Mouse (Mus musculus): ENCODE data around the gene Mob3b.
A peak's percentile ranks its signal among the peaks of the same experiment; 100 is the strongest.
"Not testable (repeated sequence)": the region's sequence is repeated elsewhere in the genome, so short reads cannot be mapped to it uniquely, and the experiment has no call there.

Gene Mob3b

GRCm38 (mm10) chr4:34967541-34967940 lies 189.7 kb downstream of the Mob3b start:
- no peak for DNase-seq (ENCODE audit: low spot score in 2 of 2)

GRCm38 (mm10) chr4:34966336-34966957 lies 190.8 kb downstream of the Mob3b start:
- DNase-seq (ENCODE audit: low spot score in 2 of 2) = peak; percentile 56 to 73

GRCm38 (mm10) chr4:34964906-34965305 lies 192.4 kb downstream of the Mob3b start:
- DNase-seq (ENCODE audit: low spot score in 2 of 2) = peak in 1 of 2 experiments; percentile 55

- DNase-seq (ENCODE audit: low spot score in 2 of 2) = no peak
These were observed 193.3 kb downstream of the Mob3b start for GRCm38 (mm10) chr4:34963999-34964398.

GRCm38 (mm10) chr4:34960781-34961560 lies 196.3 kb downstream of the Mob3b start:
- peak; percentile 56 to 66 for DNase-seq (ENCODE audit: low spot score in 2 of 2)

GRCm38 (mm10) chr4:34959477-34959876 lies 197.8 kb downstream of the Mob3b start:
- DNase-seq (ENCODE audit: low spot score in 2 of 2) = no peak

- DNase-seq (ENCODE audit: low spot score in 2 of 2) = peak in 1 of 2 experiments; percentile 57
These were observed 198.9 kb downstream of the Mob3b start for GRCm38 (mm10) chr4:34958155-34959028.

- no peak for DNase-seq (ENCODE audit: low spot score in 2 of 2)
These were observed 203.6 kb downstream of the Mob3b start for GRCm38 (mm10) chr4:34953716-34954115.

- no peak for DNase-seq (ENCODE audit: low spot score in 2 of 2)
These were observed 210.1 kb downstream of the Mob3b start for GRCm38 (mm10) chr4:34947181-34947580.

- no peak for DNase-seq (ENCODE audit: low spot score in 2 of 2)
These were observed 216.2 kb downstream of the Mob3b start for GRCm38 (mm10) chr4:34941046-34941445.

- not testable (repeated sequence) for DNase-seq (ENCODE audit: low spot score in 2 of 2)
These were observed 228.9 kb downstream of the Mob3b start for GRCm38 (mm10) chr4:34928386-34928785.

GRCm38 (mm10) chr4:34922177-34922870 lies 235.0 kb downstream of the Mob3b start:
- peak; percentile 73 to 76 for DNase-seq (ENCODE audit: low spot score in 2 of 2)

GRCm38 (mm10) chr4:34917400-34917799 lies 239.9 kb downstream of the Mob3b start:
- no peak for DNase-seq (ENCODE audit: low spot score in 2 of 2)

GRCm38 (mm10) chr4:34912171-34912570 lies 245.1 kb downstream of the Mob3b start:
- no peak for DNase-seq (ENCODE audit: low spot score in 2 of 2)

- no peak for DNase-seq (ENCODE audit: low spot score in 2 of 2)
These were observed 245.9 kb downstream of the Mob3b start for GRCm38 (mm10) chr4:34911401-34911800.

GRCm38 (mm10) chr4:34908127-34908526 lies 249.2 kb downstream of the Mob3b start:
- no peak for DNase-seq (ENCODE audit: low spot score in 2 of 2)

- no peak for DNase-seq (ENCODE audit: low spot score in 2 of 2)
These were observed 250.3 kb downstream of the Mob3b start for GRCm38 (mm10) chr4:34907026-34907425.

GRCm38 (mm10) chr4:34906151-34906550 lies 251.1 kb downstream of the Mob3b start:
- DNase-seq (ENCODE audit: low spot score in 2 of 2) = no peak

GRCm38 (mm10) chr4:34905396-34905795 lies 251.9 kb downstream of the Mob3b start:
- DNase-seq (ENCODE audit: low spot score in 2 of 2) = no peak

- DNase-seq (ENCODE audit: low spot score in 2 of 2) = not testable (repeated sequence)
These were observed 255.7 kb downstream of the Mob3b start for GRCm38 (mm10) chr4:34901582-34901981.

- no peak for DNase-seq (ENCODE audit: low spot score in 2 of 2)
These were observed 256.1 kb downstream of the Mob3b start for GRCm38 (mm10) chr4:34901166-34901565.

GRCm38 (mm10) chr4:34900155-34900554 lies 257.1 kb downstream of the Mob3b start:
- DNase-seq (ENCODE audit: low spot score in 2 of 2) = peak; percentile 72 to 78

Data from right cerebral cortex, postnatal 10 days (tissue).